Mouse (Mus musculus) testis, postnatal 10 days (tissue): ENCODE measurements around the gene Gast.
"Not testable (repeated sequence)": the region's sequence is repeated elsewhere in the genome, so short reads cannot be mapped to it uniquely, and the experiment has no call there.

Source experiments
- DNase-seq: peaks from one replicate; pipeline ENCODE4 v3.0.0; 2021; ENCODE audit warnings: low spot score

The Gast gene

GRCm38 (mm10) chr11:100333944-100334457, at the start of gene Gast:
TSS of gene Gast (plus strand) at chr11:100334407.
- no peak for DNase-seq

- DNase-seq = no peak
These were observed 49.2 kb upstream of the Gast start for GRCm38 (mm10) chr11:100284988-100285387.

DNA sequence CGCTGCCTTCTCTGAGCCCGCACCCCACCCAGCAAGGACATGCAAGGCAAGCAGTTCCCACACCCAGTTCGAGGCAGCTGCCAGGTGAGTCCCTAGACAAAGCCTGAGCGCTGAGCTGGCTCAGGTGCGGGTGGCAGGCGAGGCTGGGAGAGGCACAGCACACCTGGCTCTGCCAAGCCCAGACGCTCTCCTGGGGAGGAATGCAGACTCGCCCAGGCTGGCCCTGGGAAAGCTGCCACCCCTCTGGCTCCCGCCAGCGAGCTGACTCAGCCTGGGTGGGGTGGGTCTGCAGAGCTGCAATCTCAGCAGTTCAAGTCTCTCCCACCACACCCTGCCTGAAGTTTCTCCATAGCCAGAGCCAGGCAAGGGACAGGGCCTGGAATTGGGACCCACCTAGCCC, 47.2 kb upstream of the Gast start:
- no peak for DNase-seq

DNA sequence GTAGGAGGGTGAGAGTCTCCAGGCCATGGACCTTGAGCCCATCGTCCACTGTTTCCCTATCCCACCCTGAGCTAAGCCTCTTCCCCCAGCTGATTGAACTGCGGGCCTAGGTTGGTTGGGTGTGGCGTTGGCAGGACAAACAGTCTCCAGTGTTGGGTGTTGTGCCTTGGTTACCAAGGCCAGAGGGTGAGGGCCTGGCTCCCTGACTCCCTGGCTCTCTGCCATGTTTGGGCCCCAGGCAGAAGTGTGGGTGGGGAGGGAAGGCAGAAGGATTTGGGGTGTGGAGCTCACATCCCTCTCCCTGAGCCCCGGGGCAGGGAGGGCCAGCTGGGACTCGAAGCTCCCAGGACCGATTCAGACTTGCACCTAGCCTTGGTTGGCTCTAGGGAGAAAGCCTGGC, 45.3 kb upstream of the Gast start:
- peak; percentile 58 for DNase-seq

- DNase-seq = no peak
These were observed 44.0 kb upstream of the Gast start for GRCm38 (mm10) chr11:100290235-100290634.

DNA sequence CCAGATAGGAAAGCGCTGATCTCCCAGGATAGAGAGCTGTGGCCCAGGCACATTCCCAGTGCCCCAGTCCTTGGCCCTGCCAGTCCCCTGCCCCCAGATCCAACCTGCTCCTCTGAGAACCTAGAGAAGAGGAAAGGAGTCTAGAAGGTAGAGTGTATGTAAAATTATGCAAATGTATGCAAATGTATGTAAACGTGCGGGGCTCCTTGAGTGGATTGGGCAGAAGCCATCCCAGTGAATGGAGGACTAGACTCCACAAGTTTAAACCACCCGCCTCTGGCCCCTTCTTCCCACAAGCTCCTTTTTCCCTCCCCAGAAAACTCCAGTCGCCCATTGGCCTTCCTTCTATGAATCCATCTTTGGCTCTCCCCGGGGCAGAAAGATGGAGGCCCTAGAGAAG, 41.3 kb upstream of the Gast start:
- DNase-seq = no peak

- DNase-seq = peak; percentile 93
These were observed 38.9 kb upstream of the Gast start for GRCm38 (mm10) chr11:100295308-100295707.

- peak; percentile 61 for DNase-seq
These were observed 36.4 kb upstream of the Gast start for GRCm38 (mm10) chr11:100297801-100298200.

DNA sequence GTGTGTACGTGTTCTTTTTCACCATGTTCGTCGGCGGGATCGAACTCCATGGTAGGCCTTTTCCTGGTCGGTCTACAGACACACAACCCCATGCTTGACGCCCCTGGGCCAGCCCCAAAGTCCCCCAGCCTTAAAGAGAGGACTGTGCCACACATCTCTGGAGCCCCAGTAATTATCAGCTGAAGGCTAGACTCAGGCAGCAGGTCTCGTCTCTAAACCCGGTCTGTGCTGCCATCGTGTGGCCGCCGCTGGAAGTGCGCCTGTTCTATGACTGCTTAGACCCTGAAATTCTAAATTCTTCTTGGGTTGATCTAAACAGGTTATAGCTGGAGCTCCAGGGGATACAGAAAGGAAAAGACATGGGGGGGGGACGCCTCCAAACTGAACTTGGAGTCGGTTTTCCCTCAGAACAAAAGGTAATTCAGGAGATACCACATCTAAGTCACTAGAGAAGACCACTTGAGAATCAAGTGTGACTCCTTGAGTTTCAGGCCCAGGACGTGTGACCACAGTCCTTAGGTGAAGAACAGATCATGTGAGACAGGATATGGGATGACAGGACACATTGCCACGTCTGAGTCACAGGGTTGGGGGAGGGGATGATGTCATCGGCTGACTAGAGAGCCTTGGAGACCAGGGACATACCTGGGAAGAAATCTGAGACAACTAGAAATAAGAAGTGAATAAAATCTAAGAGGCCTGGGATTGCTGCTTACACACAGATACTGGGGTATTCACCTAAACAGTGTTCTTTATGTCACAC, 35.8 kb upstream of the Gast start:
- DNase-seq = peak; percentile 93

- DNase-seq = peak; percentile 86
These were observed 33.9 kb upstream of the Gast start for GRCm38 (mm10) chr11:100300293-100300692.

DNA sequence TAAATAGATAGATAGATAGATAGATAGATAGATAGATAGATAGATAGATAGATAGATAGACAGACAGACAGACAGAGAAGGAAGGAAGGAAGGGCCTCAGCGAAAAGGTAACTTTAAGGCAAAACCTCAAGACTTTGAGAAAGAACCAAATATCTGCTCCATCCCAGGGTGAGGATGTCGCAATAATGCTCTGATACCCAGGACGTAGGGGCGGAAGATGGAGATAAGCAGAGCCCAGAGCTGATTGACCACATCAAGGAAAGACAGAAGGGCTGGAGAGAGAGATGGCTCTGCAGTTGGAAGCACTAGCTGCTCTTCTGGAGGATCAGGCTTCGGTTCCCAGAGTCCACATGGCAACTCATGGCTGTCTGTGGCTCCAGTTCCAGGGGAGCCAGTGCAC, 32.9 kb upstream of the Gast start:
- DNase-seq = no peak

GRCm38 (mm10) chr11:100307900-100308299, 26.3 kb upstream of the Gast start:
- DNase-seq = no peak

- not testable (repeated sequence) for DNase-seq
These were observed 25.5 kb upstream of the Gast start for GRCm38 (mm10) chr11:100308672-100309071.

DNA sequence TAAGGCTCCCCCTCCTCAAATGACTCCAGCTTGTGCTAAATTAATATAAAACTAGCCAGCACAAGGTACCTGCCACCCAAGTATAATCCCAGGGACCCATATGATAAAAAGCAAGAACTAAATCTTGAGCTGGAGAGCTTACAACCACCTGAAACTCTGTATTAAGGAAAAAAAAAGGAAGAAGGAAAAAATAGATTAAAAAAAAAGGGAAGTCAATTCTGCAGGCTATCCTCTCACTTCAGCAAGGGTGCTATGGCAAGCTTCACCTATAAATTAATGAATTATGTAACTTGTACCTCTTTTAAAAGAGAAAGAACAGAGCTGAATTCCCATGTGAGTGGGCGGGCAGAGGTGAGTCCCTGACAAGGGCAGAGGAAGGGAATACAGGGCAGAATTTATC, 22.6 kb upstream of the Gast start:
- DNase-seq = no peak

DNA sequence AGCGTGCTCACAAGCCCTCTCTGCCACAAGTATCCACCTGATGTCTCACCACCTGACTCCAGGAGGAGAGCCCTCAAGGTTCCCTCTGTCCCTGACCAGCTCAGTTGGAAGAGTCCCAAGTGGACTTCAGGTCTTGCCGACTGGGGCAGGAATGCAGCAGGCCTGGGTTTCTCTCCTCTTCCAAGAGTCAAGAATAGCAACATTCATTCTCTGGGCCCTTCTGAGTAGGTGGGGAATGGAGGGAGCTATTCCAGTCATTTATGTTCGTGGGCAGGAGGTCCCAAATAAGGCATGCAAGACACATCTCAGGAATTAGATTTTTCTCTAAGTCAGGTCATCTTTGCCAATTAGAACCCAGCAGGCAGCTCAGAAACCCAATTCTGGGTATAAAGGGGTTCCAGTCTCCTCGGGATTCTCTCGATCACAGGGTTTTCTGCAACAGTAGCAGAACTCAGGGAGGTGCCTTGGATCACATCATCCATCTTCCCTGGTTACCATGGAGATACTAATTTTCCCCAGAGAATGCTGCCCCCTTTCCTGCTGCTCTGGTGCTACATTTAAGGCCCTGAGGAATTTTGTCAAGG, 22.0 kb upstream of the Gast start:
- no peak for DNase-seq

GRCm38 (mm10) chr11:100313424-100313823, 20.8 kb upstream of the Gast start:
- DNase-seq = no peak

- DNase-seq = no peak
These were observed 18.8 kb upstream of the Gast start for GRCm38 (mm10) chr11:100315439-100315838.

DNA sequence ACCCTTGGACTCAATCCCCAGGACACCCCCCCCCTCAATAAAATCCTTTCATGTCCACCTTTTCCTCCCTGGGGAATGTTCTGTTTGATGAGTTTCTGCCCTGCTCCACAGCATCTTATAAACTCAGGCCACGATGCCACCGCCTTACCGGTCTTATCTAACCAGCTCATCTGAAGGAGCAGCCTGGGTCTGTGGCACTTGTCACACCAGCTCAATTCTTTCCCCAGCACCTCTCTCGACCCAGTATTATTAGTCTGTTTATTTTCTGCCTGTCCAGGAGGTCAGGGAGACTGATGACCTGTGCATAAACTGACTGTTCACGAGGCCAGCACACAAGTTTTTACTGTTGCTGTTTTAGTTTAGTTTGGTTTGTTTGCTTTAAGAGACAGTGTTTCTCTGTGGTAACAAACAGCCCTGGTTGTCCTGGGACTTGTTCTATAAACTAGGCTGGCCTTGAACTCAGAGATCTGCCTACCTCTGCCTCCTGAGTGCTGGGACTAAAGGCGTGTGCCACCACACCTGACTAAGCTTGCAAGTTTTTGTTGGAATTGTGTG, 16.3 kb upstream of the Gast start:
- DNase-seq = no peak

DNA sequence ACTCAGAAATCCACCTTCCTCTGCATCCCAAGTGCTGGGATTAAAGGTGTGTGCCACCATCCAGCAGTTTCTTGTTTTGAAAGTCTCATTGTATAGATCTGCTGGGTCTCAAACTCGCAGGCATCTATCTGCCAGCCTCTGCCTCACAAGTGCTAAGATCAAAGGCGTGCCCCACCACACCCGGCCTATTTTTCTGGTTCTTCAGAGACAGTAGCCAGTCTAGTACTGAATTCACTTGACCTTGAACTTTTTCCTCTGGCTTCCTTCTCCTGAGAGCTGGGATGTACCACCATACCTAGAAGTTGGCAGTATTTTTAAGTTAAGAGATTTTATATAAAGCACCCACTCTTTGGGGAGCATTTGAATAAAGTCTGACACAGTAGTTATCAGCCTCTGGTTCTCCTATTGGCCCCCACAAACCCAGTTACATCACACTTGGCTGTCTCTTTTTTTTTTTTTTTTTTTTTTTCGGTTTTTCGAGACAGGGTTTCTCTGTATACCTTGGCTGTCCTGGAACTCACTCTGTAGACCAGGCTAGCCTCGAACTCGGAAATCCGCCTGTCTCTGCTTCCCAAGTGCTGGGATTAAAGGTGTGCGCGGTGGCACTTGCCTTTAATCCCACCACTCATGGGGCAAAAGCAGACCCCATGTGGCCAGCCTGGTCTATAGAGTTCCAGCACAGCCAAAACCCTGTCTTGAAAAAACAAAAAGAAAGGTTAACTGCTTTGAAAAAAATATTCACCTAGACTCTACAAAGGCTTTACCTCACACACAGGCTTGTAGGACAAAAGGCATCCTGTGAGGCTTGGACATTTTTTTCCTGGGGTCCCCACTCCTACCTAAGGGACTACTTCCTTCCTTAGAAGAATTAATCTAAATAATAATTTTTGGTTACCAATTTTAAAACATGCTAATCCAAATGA, 15.4 kb upstream of the Gast start:
- no peak for DNase-seq

DNA sequence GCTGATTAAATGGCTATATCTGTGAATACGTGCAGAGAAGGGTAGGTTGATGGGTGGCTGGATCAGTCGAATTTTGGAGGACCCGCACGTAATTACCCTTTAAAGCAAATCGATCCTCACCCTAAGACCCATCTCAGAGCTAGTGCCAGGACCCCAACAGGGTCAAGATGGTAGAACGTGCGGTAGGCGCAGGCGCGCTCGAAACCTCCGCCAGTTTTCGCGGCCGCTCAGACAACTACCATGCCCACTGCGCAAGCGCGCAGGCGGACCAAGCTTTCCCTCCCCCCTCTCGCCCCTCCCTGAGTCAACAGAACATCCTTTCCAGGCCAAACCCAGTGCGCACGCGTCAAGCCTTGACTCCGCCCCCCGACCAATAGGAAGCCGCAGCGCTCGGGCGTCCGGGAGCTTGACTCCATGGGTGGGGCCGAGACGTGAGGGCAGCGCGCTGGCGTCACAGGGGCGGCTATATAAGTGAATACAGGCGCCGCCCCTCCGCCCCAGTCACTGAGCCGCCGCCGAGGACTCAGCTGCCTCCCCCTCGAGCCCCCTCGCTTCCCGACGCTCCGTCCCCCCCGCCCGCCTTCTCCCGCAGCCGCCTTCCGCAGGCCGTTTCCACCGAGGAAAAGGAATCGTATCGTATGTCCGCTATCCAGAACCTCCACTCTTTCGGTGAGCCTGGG, 14.6 kb upstream of the Gast start, which contains the start of gene Eif1:
Eif1 (plus strand) TSS at position 394 of the 680 bp plus-strand sequence.
- DNase-seq = peak; percentile 100

- peak; percentile 96 for DNase-seq
These were observed 14.0 kb upstream of the Gast start for GRCm38 (mm10) chr11:100320172-100320630.
